Mouse (Mus musculus) C2C12 (cell line): Measurements from ENCODE around the gene Tab1. TPM values are rescaled to one million over a fixed set of nuclear protein-coding genes. Genes with fewer than 3 reads are reported as not detected.

Experiments used
- H3K27me3 ChIP-seq: one replicate; pipeline ENCODE4 v1.6.1; 2011; ENCODE audit not compliant: control insufficient read depth, insufficient read depth, insufficient read length
- H3K36me3 ChIP-seq: one replicate; pipeline ENCODE4 v1.6.1; 2011; ENCODE audit not compliant: control insufficient read depth, insufficient read depth
- H3K4me3 ChIP-seq: one replicate; pipeline ENCODE4 v1.5.1; 2011; ENCODE audit warnings: mild to moderate bottlenecking, control low read depth; ENCODE audit not compliant: poor library complexity, insufficient read depth, severe bottlenecking
- H3K79me2 ChIP-seq: one replicate; pipeline ENCODE4 v1.6.1; 2011; ENCODE audit not compliant: control insufficient read depth, insufficient read depth
- H3K79me3 ChIP-seq: one replicate; pipeline ENCODE4 v1.6.1; 2011; ENCODE audit warnings: low read depth, control low read depth
- H3ac ChIP-seq: one replicate; pipeline ENCODE3; 2011; ENCODE audit warnings: low read depth; ENCODE audit not compliant: control insufficient read depth, insufficient read length
- CEBPB ChIP-seq: IDR thresholded peaks from one replicate; pipeline ENCODE4 v1.6.1; 2011; ENCODE audit warnings: low read depth, mild to moderate bottlenecking, control low read depth, moderate library complexity
- CTCF ChIP-seq: IDR thresholded peaks from one replicate; pipeline ENCODE4 v1.5.1; 2011; ENCODE audit not compliant: control insufficient read depth, insufficient read depth, insufficient read length
- FOSL1 ChIP-seq: IDR thresholded peaks from one replicate; pipeline ENCODE4 v1.8.0; 2011; ENCODE audit warnings: mild to moderate bottlenecking, low read length; ENCODE audit not compliant: poor library complexity, insufficient read depth, severe bottlenecking
- MAX ChIP-seq: IDR thresholded peaks from one replicate; pipeline ENCODE4 v1.6.1; 2011; ENCODE audit warnings: mild to moderate bottlenecking, control low read depth
- MYOD1 ChIP-seq: IDR thresholded peaks from one replicate; pipeline ENCODE4 v1.6.1; 2011; ENCODE audit warnings: low read depth; ENCODE audit not compliant: control insufficient read depth, insufficient read length
- MYOG ChIP-seq: IDR thresholded peaks from one replicate; pipeline ENCODE4 v1.6.1; 2011; ENCODE audit not compliant: control insufficient read depth, insufficient read length; ENCODE audit errors: extremely low read depth
- USF1 ChIP-seq: IDR thresholded peaks from one replicate; pipeline ENCODE4 v1.6.1; 2011; ENCODE audit warnings: low read depth, mild to moderate bottlenecking, control low read depth, moderate library complexity
- polyA plus RNA-seq: library from polyadenylated mRNA; unstranded; fragments of >200 nt; fragmentation: generic; extraction: Trizol; gene quantifications from one replicate; pipeline ENCODE4 v1.2.1, GENCODE M21; 2012; ENCODE audit warnings: missing spikeins

The Tab1 gene
- polyA plus RNA-seq, 1 experiment, result 30.2 TPM

- no peak overlapping the region for H3K4me3 ChIP-seq
- no peaks in the 10 kb centered on the region for H3K27me3 ChIP-seq
- TF ChIP-seq MYOG (no peak), CTCF (no peak), CEBPB (no peak), FOSL1 (no peak), MYOD1 (no peak)
- H3K79me3 ChIP-seq, result no peaks in the 10 kb centered on the region
- H3ac ChIP-seq, result no peak overlapping the region
- no peaks in the 10 kb centered on the region for H3K36me3 ChIP-seq
- H3K79me2 ChIP-seq, result no peaks in the 10 kb centered on the region
Measured at GRCm38 (mm10) chr15:80099477-80099876, 33.5 kb upstream of the Tab1 start.

- no peak for TF ChIP-seq MYOG
- TF ChIP-seq USF1, result no peak
- TF ChIP-seq CTCF, result no peak
- no peak for TF ChIP-seq MAX
- TF ChIP-seq CEBPB, result no peak
- no peak for TF ChIP-seq MYOD1
- TF ChIP-seq FOSL1, result no peak
- Histone ChIP-seq H3K4me3 (no peak overlapping the region), H3K27me3 (no peaks in the 10 kb centered on the region)
Measured at GRCm38 (mm10) chr15:80100196-80100595, 32.7 kb upstream of the Tab1 start.

GRCm38 (mm10) chr15:80100871-80101270 is 32.1 kb upstream of the Tab1 start:
- Histone ChIP-seq H3K4me3 (no peak overlapping the region), H3K79me2 (no peaks in the 10 kb centered on the region), H3ac (no peak overlapping the region), H3K36me3 (no peaks in the 10 kb centered on the region), H3K27me3 (no peaks in the 10 kb centered on the region), H3K79me3 (no peaks in the 10 kb centered on the region)
- no peak for TF ChIP-seq MYOG
- no peak for TF ChIP-seq FOSL1
- TF ChIP-seq CEBPB, result no peak
- no peak for TF ChIP-seq USF1
- no peak for TF ChIP-seq CTCF
- no peak for TF ChIP-seq MYOD1
- no peak for TF ChIP-seq MAX

More at GRCm38 (mm10) chr15:80100196-80100595, 32.7 kb upstream of the Tab1 start:
- Histone ChIP-seq H3K36me3 (no peaks in the 10 kb centered on the region), H3K79me3 (no peaks in the 10 kb centered on the region), H3K79me2 (no peaks in the 10 kb centered on the region), H3ac (no peak overlapping the region)

GRCm38 (mm10) chr15:80101503-80101902 is 31.4 kb upstream of the Tab1 start:
- H3K79me3 ChIP-seq, result no peaks in the 10 kb centered on the region
- H3K4me3 ChIP-seq, result no peak overlapping the region
- TF ChIP-seq USF1 (no peak), MYOG (no peak), CEBPB (no peak), MYOD1 (no peak), CTCF (no peak), MAX (no peak), FOSL1 (no peak)
- H3K79me2 ChIP-seq, result no peaks in the 10 kb centered on the region
- no peak overlapping the region for H3ac ChIP-seq
- H3K36me3 ChIP-seq, result no peaks in the 10 kb centered on the region
- no peaks in the 10 kb centered on the region for H3K27me3 ChIP-seq

- H3K36me3 ChIP-seq, result no peaks in the 10 kb centered on the region
- no peak for TF ChIP-seq CTCF
- no peak for TF ChIP-seq MAX
- no peak for TF ChIP-seq MYOD1
- no peak for TF ChIP-seq MYOG
- TF ChIP-seq FOSL1, result no peak
- TF ChIP-seq USF1, result no peak
- no peak for TF ChIP-seq CEBPB
- H3K27me3 ChIP-seq, result no peaks in the 10 kb centered on the region
- no peak overlapping the region for H3ac ChIP-seq
- H3K79me2 ChIP-seq, result no peaks in the 10 kb centered on the region
- H3K4me3 ChIP-seq, result no peak overlapping the region
- no peaks in the 10 kb centered on the region for H3K79me3 ChIP-seq
Measured at GRCm38 (mm10) chr15:80102495-80102894, 30.4 kb upstream of the Tab1 start.
